Mouse (Mus musculus) liver, embryonic 15.5 days (tissue): Measurements from ENCODE around the gene Dgkd. TPM values are rescaled to one million over a fixed set of nuclear protein-coding genes. Genes with fewer than 3 reads are reported as not detected.

Source experiments
- ATAC-seq: fragments of 200-750 bp; cut with Nextera tagmentation; 2 replicates; pipeline ENCODE4 v1.8.0; 2017; ENCODE audit warnings: moderate number of reproducible peaks, mild to moderate bottlenecking, moderate library complexity; ENCODE audit not compliant: insufficient read depth
- H3K27ac ChIP-seq: fragments of 300-500 bp; sonication (generic); replicated peaks from 2 replicates; pipeline ENCODE4 v1.5.1; 2015; ENCODE audit warnings: mild to moderate bottlenecking, inconsistent platforms
- H3K27me3 ChIP-seq: fragments of 300-500 bp; sonication (generic); 2 replicates; pipeline ENCODE4 v1.6.1; 2015; ENCODE audit warnings: mild to moderate bottlenecking, inconsistent platforms
- H3K36me3 ChIP-seq: fragments of 300-500 bp; sonication (generic); replicated peaks from 2 replicates; pipeline ENCODE4 v1.6.1; 2015; ENCODE audit warnings: moderate library complexity, mild to moderate bottlenecking, inconsistent platforms
- H3K4me1 ChIP-seq: fragments of 300-500 bp; sonication (generic); replicated peaks from 2 replicates; pipeline ENCODE4 v1.6.1; 2015; ENCODE audit warnings: inconsistent platforms
- H3K4me2 ChIP-seq: fragments of 300-500 bp; sonication (generic); 2 replicates; pipeline ENCODE4 v1.6.1; 2015; ENCODE audit warnings: moderate library complexity, mild to moderate bottlenecking, inconsistent platforms
- H3K4me3 ChIP-seq: fragments of 300-500 bp; sonication (generic); replicated peaks from 2 replicates; pipeline ENCODE4 v1.5.1; 2015; ENCODE audit warnings: mild to moderate bottlenecking, inconsistent platforms
- H3K9ac ChIP-seq: fragments of 300-500 bp; sonication (generic); 2 replicates; pipeline ENCODE4 v1.6.1; 2015; ENCODE audit warnings: moderate library complexity, mild to moderate bottlenecking, inconsistent platforms
- H3K9me3 ChIP-seq: fragments of 300-500 bp; sonication (generic); replicated peaks from 2 replicates; pipeline ENCODE4 v1.6.1; 2016; ENCODE audit warnings: inconsistent platforms
- WGBS: fragments of 180-500 bp; shearing (Covaris S2); methylation state at CpG from one replicate; pipeline ENCODE4 v1.1.7; 2015; ENCODE audit warnings: mixed read lengths; ENCODE audit not compliant: insufficient replicate concordance; 5-methylcytosine and 5-hydroxymethylcytosine counted together
- polyA plus RNA-seq: library from polyadenylated mRNA; unstranded; fragments of >200 nt; fragmentation: Nextera tagmentation; extraction: Ambion mirVana; gene quantifications from 2 replicates; pipeline ENCODE4 v1.2.1, GENCODE M21; 2015

Dgkd gene
- polyA plus RNA-seq, 1 experiment from 2014 or later, result 9.8 TPM

DNA sequence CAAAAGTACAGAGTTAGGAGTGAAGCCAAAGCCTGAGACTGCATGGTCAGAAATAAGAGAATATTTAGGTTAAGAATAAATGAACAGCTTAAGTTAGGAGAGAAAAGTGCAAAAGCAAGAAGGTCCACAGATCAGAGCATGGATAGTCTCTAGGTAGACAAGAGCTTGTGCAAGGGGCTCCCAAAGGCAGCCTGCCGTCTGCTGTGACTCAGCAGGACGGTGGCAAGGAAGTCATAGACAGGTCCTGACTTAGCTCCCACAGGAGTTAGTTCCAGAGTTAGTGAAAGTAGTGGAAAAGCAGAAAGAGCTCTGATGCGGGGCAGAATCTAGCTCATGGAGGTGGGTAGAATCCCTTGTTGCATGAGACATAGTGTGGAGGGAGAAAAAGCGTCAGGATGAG is 117.3 kb downstream of the Dgkd start:
- H3K27ac ChIP-seq, result no peak overlapping the region

DNA sequence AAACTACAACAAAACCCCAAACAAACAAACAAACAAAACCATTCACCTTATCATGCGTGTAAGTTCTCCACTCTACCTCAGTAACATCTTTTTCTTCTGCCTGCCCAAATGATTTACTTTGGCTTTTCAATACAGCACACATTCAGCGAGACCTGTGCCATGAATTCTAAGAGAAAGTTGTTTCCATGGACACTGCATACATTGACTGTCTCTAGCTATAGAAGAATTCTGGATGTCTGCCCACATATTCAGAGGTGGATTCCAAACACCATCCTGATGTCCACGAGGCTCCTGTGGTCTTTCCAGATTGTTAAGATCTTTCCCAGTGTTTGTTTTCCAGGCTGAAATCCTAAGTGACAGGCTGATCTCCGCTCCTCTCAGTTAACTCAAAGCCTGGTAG is 129.2 kb downstream of the Dgkd start:
- ATAC-seq, result no peak
- Histone ChIP-seq H3K27me3 (no peaks in the 10 kb centered on the region), H3K4me1 (no peaks in the 10 kb centered on the region), H3K4me2 (no peak overlapping the region), H3K9ac (no peak overlapping the region), H3K36me3 (peaks cover 37% of the 10 kb centered on the region), H3K9me3 (no peaks in the 10 kb centered on the region), H3K4me3 (no peak overlapping the region), H3K27ac (no peak overlapping the region)
- WGBS, result 73% methylated on average over 4 of the region's 4 CpGs

More for the DNA sequence above, 117.3 kb downstream of the Dgkd start:
- ATAC-seq, result no peak
- H3K27me3 ChIP-seq, result no peaks in the 10 kb centered on the region
- no peaks in the 10 kb centered on the region for H3K9me3 ChIP-seq
- 0 out of 2 replicates have a peak, but pooled peaks cover 4% of the 10 kb centered on the region for H3K4me1 ChIP-seq
- H3K9ac ChIP-seq, result no peak overlapping the region
- no peak overlapping the region for H3K4me3 ChIP-seq
- H3K4me2 ChIP-seq, result no peak overlapping the region
- WGBS, result 57% methylated on average over 4 of the region's 4 CpGs
- peaks cover 8% of the 10 kb centered on the region for H3K36me3 ChIP-seq

DNA sequence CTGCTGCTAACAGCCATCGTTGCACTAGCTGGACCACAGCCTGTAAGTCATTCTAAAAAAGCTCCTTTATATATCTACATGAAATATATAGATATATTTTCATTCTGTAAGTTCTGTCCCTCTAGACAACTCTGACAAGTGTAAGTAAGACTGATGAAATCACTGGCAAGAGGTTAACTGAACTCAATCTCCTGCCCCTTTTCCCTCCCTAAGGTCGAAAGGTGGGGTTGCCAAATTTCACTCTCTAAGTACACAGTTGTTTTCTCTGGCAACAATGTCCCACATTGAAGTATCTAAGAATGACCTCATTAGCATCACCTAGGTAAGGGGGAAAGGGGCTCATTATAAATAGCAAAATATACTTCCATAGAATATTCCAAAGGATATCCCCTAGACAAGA is 139.6 kb downstream of the Dgkd start:
- Histone ChIP-seq H3K4me3 (no peak overlapping the region), H3K4me1 (no peaks in the 10 kb centered on the region), H3K27me3 (no peaks in the 10 kb centered on the region), H3K9ac (no peak overlapping the region), H3K9me3 (no peaks in the 10 kb centered on the region), H3K36me3 (peaks cover 36% of the 10 kb centered on the region), H3K4me2 (no peak overlapping the region), H3K27ac (no peak overlapping the region)
- WGBS, result 69% methylated on average over 2 of the region's 2 CpGs
- no peak for ATAC-seq

Other genes with a start within 250 kb of the Dgkd start
- gene Inpp5d, start 233.0 kb upstream of the Dgkd start, polyA plus RNA-seq, result 10.9 and 13.4 TPM in 2 replicates
- 15.0 and 16.4 TPM in 2 replicates for gene Atg16l1, start 97.4 kb upstream of the Dgkd start, polyA plus RNA-seq
- 0.44 and 0.66 TPM in 2 replicates for gene Sag, start 49.6 kb upstream of the Dgkd start, polyA plus RNA-seq
- 8.2 and 8.7 TPM in 2 replicates for gene Usp40, start 155.3 kb downstream of the Dgkd start, polyA plus RNA-seq
- not detected in 2 replicates for gene Ugt1a10, start 202.1 kb downstream of the Dgkd start, polyA plus RNA-seq
- gene Ugt1a9, start 217.5 kb downstream of the Dgkd start, polyA plus RNA-seq, result 0.36 and 0.59 TPM in 2 replicates
- not detected in 2 replicates for gene Ugt1a8, start 234.5 kb downstream of the Dgkd start, polyA plus RNA-seq
- 2.8 and 3.1 TPM in 2 replicates for gene Ugt1a7c, start 241.8 kb downstream of the Dgkd start, polyA plus RNA-seq
- 10.9 and 13.6 TPM in 2 replicates for gene Ugt1a6b, start 250.0 kb downstream of the Dgkd start, polyA plus RNA-seq